Mouse (Mus musculus): ENCODE data around the gene Palm. TPM values are rescaled to one million over a fixed set of nuclear protein-coding genes. Genes with fewer than 3 reads are reported as not detected.

Gene Palm
- polyA plus RNA-seq (2012), result 0.82 and 1.2 TPM in 2 replicates

- TF ChIP-seq GATA1 (IDR thresholded peaks at IDR 0.05; ENCODE audit: low read length), result no peak
These were observed at the start of gene Palm for GRCm38 (mm10) chr10:79793051-79793737. Gene Palm (plus strand): TSS chr10:79793572.

GRCm38 (mm10) chr10:79743650-79744365 is 49.6 kb upstream of the Palm start:
- TF ChIP-seq GATA1 (IDR thresholded peaks at IDR 0.05; ENCODE audit: low read length), result no peak

GRCm38 (mm10) chr10:79745411-79745810 is 48.0 kb upstream of the Palm start:
- no peak for TF ChIP-seq GATA1 (IDR thresholded peaks at IDR 0.05; ENCODE audit: low read length)

GRCm38 (mm10) chr10:79745898-79746773 is 47.2 kb upstream of the Palm start, which contains the start of gene Polrmt:
Gene Polrmt (minus strand): TSS chr10:79746581.
- no peak for TF ChIP-seq GATA1 (IDR thresholded peaks at IDR 0.05; ENCODE audit: low read length)

GRCm38 (mm10) chr10:79746774-79747151 is 46.6 kb upstream of the Palm start:
- TF ChIP-seq GATA1 (IDR thresholded peaks at IDR 0.05; ENCODE audit: low read length), result no peak

- no peak for TF ChIP-seq GATA1 (IDR thresholded peaks at IDR 0.05; ENCODE audit: low read length)
These were observed 44.9 kb upstream of the Palm start for GRCm38 (mm10) chr10:79748496-79748895.

GRCm38 (mm10) chr10:79754856-79755516 is 38.4 kb upstream of the Palm start, which contains the start of gene Fgf22:
Gene Fgf22 (plus strand): TSS chr10:79755076.
- TF ChIP-seq GATA1 (IDR thresholded peaks at IDR 0.05; ENCODE audit: low read length), result no peak

- TF ChIP-seq GATA1 (IDR thresholded peaks at IDR 0.05; ENCODE audit: low read length), result no peak
These were observed 37.5 kb upstream of the Palm start for GRCm38 (mm10) chr10:79755854-79756253.

- no peak for TF ChIP-seq GATA1 (IDR thresholded peaks at IDR 0.05; ENCODE audit: low read length)
These were observed 36.7 kb upstream of the Palm start for GRCm38 (mm10) chr10:79756660-79757059.

GRCm38 (mm10) chr10:79760603-79761143 is 32.7 kb upstream of the Palm start:
- no peak for TF ChIP-seq GATA1 (IDR thresholded peaks at IDR 0.05; ENCODE audit: low read length)

GRCm38 (mm10) chr10:79762875-79763274 is 30.5 kb upstream of the Palm start:
- TF ChIP-seq GATA1 (IDR thresholded peaks at IDR 0.05; ENCODE audit: low read length), result no peak

- TF ChIP-seq GATA1 (IDR thresholded peaks at IDR 0.05; ENCODE audit: low read length), result no peak
These were observed 29.1 kb upstream of the Palm start for GRCm38 (mm10) chr10:79764234-79764633.

GRCm38 (mm10) chr10:79765228-79765745 is 28.1 kb upstream of the Palm start:
- no peak for TF ChIP-seq GATA1 (IDR thresholded peaks at IDR 0.05; ENCODE audit: low read length)

GRCm38 (mm10) chr10:79766001-79766507 is 27.3 kb upstream of the Palm start:
- TF ChIP-seq GATA1 (IDR thresholded peaks at IDR 0.05; ENCODE audit: low read length), result no peak
